8 mouse cellular contexts compared by ENCODE assay signal in genomic region chr9:72132728-72133088, GRCm38 (mm10). TPM values are rescaled to one million over a fixed set of nuclear protein-coding genes. Genes with fewer than 3 reads are reported as not detected.
DNase-seq lines count a peak whose midpoint lies in the region; ATAC-seq and TF ChIP-seq lines count a peak whose summit lies in the region.

No protein-coding gene starts in this region.

- H3K9ac ChIP-seq in lung, postnatal 0 days (replicated peaks; ENCODE audit: low read depth): peak overlapping the region; percentile 78
- H3K9ac ChIP-seq in embryonic facial prominence, embryonic 12.5 days: peak overlapping the region; percentile 76
- H3K9ac ChIP-seq in intestine, embryonic 16.5 days (ENCODE audit: low read depth, low read length): peak overlapping the region; percentile 85
- H3K9ac ChIP-seq in neural tube, embryonic 12.5 days: peak overlapping the region; percentile 88

- H3K4me2 ChIP-seq in lung, postnatal 0 days (replicated peaks; ENCODE audit: low read depth, low read length): peak overlapping the region; percentile 62
- H3K4me2 ChIP-seq in embryonic facial prominence, embryonic 12.5 days (replicated peaks): peak overlapping the region; percentile 87
- H3K4me2 ChIP-seq in intestine, embryonic 16.5 days (ENCODE audit: low read depth, low read length): peak overlapping the region; percentile 90
- peak overlapping the region; percentile 94 for H3K4me2 ChIP-seq in neural tube, embryonic 12.5 days (replicated peaks)

- no peaks in the 10 kb centered on the region for H3K36me3 ChIP-seq in lung, postnatal 0 days (ENCODE audit: insufficient read depth, low read length)
- H3K36me3 ChIP-seq in embryonic facial prominence, embryonic 12.5 days: no peaks in the 10 kb centered on the region
- no peaks in the 10 kb centered on the region for H3K36me3 ChIP-seq in intestine, embryonic 16.5 days (ENCODE audit: control insufficient read depth, insufficient read depth, low read length)
- H3K36me3 ChIP-seq in neural tube, embryonic 12.5 days: no peaks in the 10 kb centered on the region

- H3K4me1 ChIP-seq in lung, postnatal 0 days (ENCODE audit: insufficient read depth, low read depth, low read length): no peaks in the 10 kb centered on the region
- H3K4me1 ChIP-seq in embryonic facial prominence, embryonic 12.5 days: peaks cover 12% of the 10 kb centered on the region; the same call in 1 of the 2 replicates
- peaks cover 5% of the 10 kb centered on the region; the same call in 1 of the 2 replicates for H3K4me1 ChIP-seq in intestine, embryonic 16.5 days (ENCODE audit: control insufficient read depth, insufficient read depth, low read length)
- peaks cover 4% of the 10 kb centered on the region; the same call in 1 of the 2 replicates for H3K4me1 ChIP-seq in neural tube, embryonic 12.5 days

- DNase-seq in lung, postnatal 0 days (ENCODE audit: low spot score): no peak
- DNase-seq in lung, adult 18-20 months: no peak
- no peak for DNase-seq in thymus, postnatal 36 days
- DNase-seq in kidney, postnatal 10 days: no peak
- DNase-seq in testis, postnatal 10 days (ENCODE audit: low spot score): no peak

- no peak for TF ChIP-seq EP300 in lung, postnatal 0 days (IDR thresholded peaks at IDR 0.05)

- no peaks in the 10 kb centered on the region for H3K27me3 ChIP-seq in lung, postnatal 0 days (replicated peaks; ENCODE audit: insufficient read depth, low read length)
- no peaks in the 10 kb centered on the region for H3K27me3 ChIP-seq in embryonic facial prominence, embryonic 12.5 days
- H3K27me3 ChIP-seq in intestine, embryonic 16.5 days (replicated peaks; ENCODE audit: control insufficient read depth, insufficient read depth, low read length): no peaks in the 10 kb centered on the region
- no peaks in the 10 kb centered on the region for H3K27me3 ChIP-seq in neural tube, embryonic 12.5 days (replicated peaks)

- no peaks in the 10 kb centered on the region for H3K9me3 ChIP-seq in lung, postnatal 0 days (ENCODE audit: low read length)
- no peaks in the 10 kb centered on the region for H3K9me3 ChIP-seq in embryonic facial prominence, embryonic 12.5 days
- no peaks in the 10 kb centered on the region for H3K9me3 ChIP-seq in intestine, embryonic 16.5 days (ENCODE audit: control insufficient read depth, low read length)
- no peaks in the 10 kb centered on the region for H3K9me3 ChIP-seq in neural tube, embryonic 12.5 days

- H3K27ac ChIP-seq in lung, postnatal 0 days (ENCODE audit: low read length): peak overlapping the region; percentile 95
- peak overlapping the region; percentile 94 for H3K27ac ChIP-seq in embryonic facial prominence, embryonic 12.5 days
- peak overlapping the region; percentile 93 for H3K27ac ChIP-seq in intestine, embryonic 16.5 days (ENCODE audit: low read length)
- peak overlapping the region; percentile 83 for H3K27ac ChIP-seq in neural tube, embryonic 12.5 days

- TF ChIP-seq CTCF in lung, postnatal 0 days (IDR thresholded peaks at IDR 0.05): no peak

- WGBS in lung, postnatal 0 days: under 1% methylated on average over 22 of the region's 29 CpGs
- WGBS in embryonic facial prominence, embryonic 12.5 days: under 1% methylated on average over 29 of the region's 29 CpGs
- WGBS in intestine, embryonic 16.5 days: under 1% methylated on average over 29 of the region's 29 CpGs
- 1% methylated on average over 29 of the region's 29 CpGs for WGBS in neural tube, embryonic 12.5 days

- H3K4me3 ChIP-seq in lung, postnatal 0 days (ENCODE audit: low read depth, low read length): peak overlapping the region; percentile 64
- H3K4me3 ChIP-seq in embryonic facial prominence, embryonic 12.5 days: peak overlapping the region; percentile 59
- H3K4me3 ChIP-seq in intestine, embryonic 16.5 days (ENCODE audit: low read length): peak overlapping the region; percentile 64
- peak overlapping the region; percentile 64 for H3K4me3 ChIP-seq in neural tube, embryonic 12.5 days

- no peak for ATAC-seq in lung, postnatal 0 days
- peak; percentile 18; the same call in 1 of the 2 replicates for ATAC-seq in embryonic facial prominence, embryonic 12.5 days (ENCODE audit: insufficient number of reproducible peaks, insufficient read depth, low FRiP score, low TSS enrichment)
- peak; percentile 83; the same call in 1 of the 2 replicates for ATAC-seq in intestine, embryonic 16.5 days
- ATAC-seq in neural tube, embryonic 12.5 days (ENCODE audit: low FRiP score, low read depth): peak; percentile 58; the same call in 1 of the 2 replicates

RNA-seq across cellular contexts. Expression of gene Tcf12, which starts 21.0 kb away (rescaled TPM):
- 32.1 and 34.1 TPM in 2 replicates for polyA plus RNA-seq in lung, postnatal 0 days (2015; fragmentation: Nextera tagmentation; extraction: Ambion mirVana)
- 148 and 162 TPM in 2 replicates for polyA plus RNA-seq in embryonic facial prominence, embryonic 12.5 days (2016; fragmentation: Nextera tagmentation; extraction: Ambion mirVana)
- polyA plus RNA-seq in intestine, embryonic 16.5 days (2015; fragmentation: Nextera tagmentation; extraction: Ambion mirVana): 23.9 and 26.0 TPM in 2 replicates
- polyA plus RNA-seq in neural tube, embryonic 12.5 days (2016; fragmentation: Nextera tagmentation; extraction: Ambion mirVana): 197 and 213 TPM in 2 replicates
